Mouse (Mus musculus) cortical plate, adult 2 months (tissue): ENCODE data around the gene Grb2. TPM values are rescaled to one million over a fixed set of nuclear protein-coding genes. Genes with fewer than 3 reads are reported as not detected.

Experiments used
- H3K27ac ChIP-seq: fragments of 200-500 bp; 2 replicates; pipeline ENCODE4 v1.5.1; 2012; ENCODE audit warnings: low read length, control low read depth, inconsistent platforms; ENCODE audit not compliant: insufficient read depth
- H3K4me1 ChIP-seq: fragments of 200-500 bp; 2 replicates; pipeline ENCODE4 v1.6.1; 2011; ENCODE audit warnings: low read length; ENCODE audit not compliant: control insufficient read depth, insufficient read depth
- H3K4me3 ChIP-seq: fragments of 200-500 bp; 2 replicates; pipeline ENCODE4 v1.5.1; 2011; ENCODE audit warnings: mild to moderate bottlenecking, low read length, control low read depth; ENCODE audit not compliant: insufficient read depth
- CTCF ChIP-seq: fragments of 200-500 bp; IDR thresholded peaks from 2 replicates; pipeline ENCODE4 v1.5.1; 2011; ENCODE audit warnings: mild to moderate bottlenecking, control low read depth, low read length; ENCODE audit not compliant: insufficient read depth; ENCODE audit errors: extremely low read depth
- POLR2A ChIP-seq: fragments of 200-500 bp; IDR thresholded peaks from 2 replicates; pipeline ENCODE4 v1.6.1; 2011; ENCODE audit warnings: mild to moderate bottlenecking, low read length, control low read depth; ENCODE audit not compliant: insufficient read depth; ENCODE audit errors: extremely low read depth
- polyA plus RNA-seq: library from polyadenylated mRNA; depleted of rRNA; stranded (reverse); fragments of >200 nt; gene quantifications from 2 replicates; pipeline ENCODE4 v1.2.3, GENCODE M21; 2012

The Grb2 gene
- polyA plus RNA-seq, 1 experiment, result 106 TPM

- Histone ChIP-seq H3K4me3 (no peak overlapping the region), H3K4me1 (peaks cover 1% of the 10 kb centered on the region; the same call in 1 of the 2 replicates), H3K27ac (no peak overlapping the region)
- TF ChIP-seq POLR2A (no peak), CTCF (0 out of 2 replicates have a peak, but pooled peaks have one; percentile 17)
Measured at GRCm38 (mm10) chr11:115623487-115624070, 84.8 kb downstream of the Grb2 start.

- no peaks in the 10 kb centered on the region for H3K4me1 ChIP-seq
- TF ChIP-seq CTCF, result no peak
- no peak overlapping the region for H3K27ac ChIP-seq
- H3K4me3 ChIP-seq, result no peak overlapping the region
Measured at GRCm38 (mm10) chr11:115619949-115620348, 88.4 kb downstream of the Grb2 start.

- TF ChIP-seq POLR2A (no peak), CTCF (no peak)
- no peaks in the 10 kb centered on the region for H3K4me1 ChIP-seq
- H3K4me3 ChIP-seq, result no peak overlapping the region
- no peak overlapping the region for H3K27ac ChIP-seq
Measured at GRCm38 (mm10) chr11:115618732-115619516, 89.5 kb downstream of the Grb2 start.

- TF ChIP-seq POLR2A, result no peak
- TF ChIP-seq CTCF, result no peak
- no peak overlapping the region for H3K4me3 ChIP-seq
- no peak overlapping the region for H3K27ac ChIP-seq
- H3K4me1 ChIP-seq, result no peaks in the 10 kb centered on the region; the same call in 1 of the 2 replicates
Measured at GRCm38 (mm10) chr11:115618001-115618400, 90.4 kb downstream of the Grb2 start.

- Histone ChIP-seq H3K27ac (no peak overlapping the region), H3K4me1 (no peaks in the 10 kb centered on the region; the same call in 1 of the 2 replicates), H3K4me3 (no peak overlapping the region)
- TF ChIP-seq CTCF, result no peak
- no peak for TF ChIP-seq POLR2A
Measured at GRCm38 (mm10) chr11:115616893-115617292, 91.5 kb downstream of the Grb2 start.

- Histone ChIP-seq H3K4me1 (no peaks in the 10 kb centered on the region; the same call in 1 of the 2 replicates), H3K4me3 (no peak overlapping the region), H3K27ac (no peak overlapping the region)
- TF ChIP-seq POLR2A, result no peak
- no peak for TF ChIP-seq CTCF
Measured at GRCm38 (mm10) chr11:115616371-115616770, 92.0 kb downstream of the Grb2 start.

GRCm38 (mm10) chr11:115615875-115616274 is 92.5 kb downstream of the Grb2 start:
- no peak overlapping the region for H3K27ac ChIP-seq
- no peaks in the 10 kb centered on the region; the same call in 1 of the 2 replicates for H3K4me1 ChIP-seq
- no peak for TF ChIP-seq CTCF
- TF ChIP-seq POLR2A, result no peak
- no peak overlapping the region for H3K4me3 ChIP-seq

GRCm38 (mm10) chr11:115615108-115615825 is 93.1 kb downstream of the Grb2 start:
- Histone ChIP-seq H3K4me3 (no peak overlapping the region), H3K27ac (no peak overlapping the region), H3K4me1 (no peaks in the 10 kb centered on the region; the same call in 1 of the 2 replicates)
- no peak for TF ChIP-seq CTCF
- no peak for TF ChIP-seq POLR2A

GRCm38 (mm10) chr11:115614346-115615107 is 93.9 kb downstream of the Grb2 start:
- no peak overlapping the region for H3K4me3 ChIP-seq
- no peak overlapping the region for H3K27ac ChIP-seq
- TF ChIP-seq CTCF (no peak), POLR2A (no peak)
- no peaks in the 10 kb centered on the region; the same call in 1 of the 2 replicates for H3K4me1 ChIP-seq
